Mouse (Mus musculus) layer of hippocampus, adult 2 months (tissue): ENCODE data around the gene Dhrs7. TPM values are rescaled to one million over a fixed set of nuclear protein-coding genes. Genes with fewer than 3 reads are reported as not detected.
A peak's percentile ranks its signal among the peaks of the same experiment; 100 is the strongest.
"Not testable (repeated sequence)": the region's sequence is repeated elsewhere in the genome, so short reads cannot be mapped to it uniquely, and the experiment has no call there.

Source experiments
- DNase-seq, 2 experiments: peaks; one replicate each; pipeline ENCODE4 v3.0.0; 2022; ENCODE audit warnings: low spot score in 2 of 2
- H3K27ac ChIP-seq: fragments of 200-600 bp; 2 replicates; pipeline ENCODE4 v1.8.1; 2022
- H3K4me3 ChIP-seq: fragments of 200-600 bp; 2 replicates; pipeline ENCODE4 v1.8.1; 2022; ENCODE audit warnings: mild to moderate bottlenecking
- CTCF ChIP-seq: fragments of 200-600 bp; conservative IDR thresholded peaks from 2 replicates; pipeline ENCODE4 v1.8.1; 2022; ENCODE audit warnings: antibody characterized with exemption, mild to moderate bottlenecking, moderate library complexity
- long read RNA-seq, 2 experiments: library from polyadenylated mRNA; stranded (forward); transcript quantifications; one replicate each; pipeline ENCODE4 v2.0.0; 2021; ENCODE audit warnings: borderline mapping rate in 2 of 2
- total RNA-seq, 2 experiments: library from RNA; stranded (reverse); gene quantifications; 2 replicates each; pipeline ENCODE4 v1.2.3; 2021

The Dhrs7 gene
- total RNA-seq, result 10 to 100 TPM; 43.7 to 48.1 TPM
- long read RNA-seq, experiment 1, transcript Dhrs7-201 (7 exons, 1,385 nt), result major isoform, 30 of 34 reads
- long read RNA-seq, experiment 1, partial matches to known transcripts, result 1 of 34 reads
- long read RNA-seq, experiment 1, other reads (novel, unspliced or antisense), result 2 of 34 reads
- long read RNA-seq, experiment 2, transcript Dhrs7-201 (7 exons, 1,385 nt), result major isoform, 53 of 56 reads
- long read RNA-seq, experiment 2, partial matches to known transcripts, result 0 of 56 reads
- long read RNA-seq, experiment 2, other reads (novel, unspliced or antisense), result 3 of 56 reads

DNA sequence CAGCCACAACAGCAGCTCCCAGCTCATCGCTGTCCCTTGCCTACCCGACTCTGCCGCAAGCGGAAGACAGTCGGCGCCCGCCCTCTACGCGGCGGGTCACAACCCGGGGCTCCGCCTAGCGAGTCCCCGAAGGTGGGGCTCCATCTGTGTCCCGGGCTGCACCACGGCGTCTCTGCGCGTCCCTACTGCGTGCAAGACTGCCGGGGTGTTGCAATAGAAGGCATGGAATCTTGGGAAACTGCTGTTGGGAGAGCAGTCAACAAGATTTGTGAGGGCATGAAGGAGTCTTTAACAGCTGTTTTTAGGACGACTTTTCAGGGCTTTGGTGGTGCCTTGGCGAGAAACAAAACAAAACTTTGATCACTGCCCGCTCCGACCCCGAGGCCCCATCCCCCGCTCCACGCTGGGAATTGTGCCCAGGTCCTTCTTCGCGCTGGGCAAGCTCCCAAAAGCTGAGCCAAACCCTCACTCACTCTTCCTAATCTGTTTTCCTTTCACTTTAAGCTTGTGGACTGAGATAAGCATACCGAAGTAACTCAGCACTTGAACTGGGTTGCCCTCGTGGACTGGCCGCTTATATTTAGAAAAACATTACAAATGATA lies at the start of gene Dhrs7:
Dhrs7 (minus strand) TSS at position 175 of the 603 bp plus-strand sequence.
- peak; percentile 78 to 81 for DNase-seq
- Histone ChIP-seq H3K27ac (peak within 1 kb of the TSS; percentile 88), H3K4me3 (peak within 1 kb of the TSS; percentile 90)
- peak; percentile 65 for TF ChIP-seq CTCF

DNA sequence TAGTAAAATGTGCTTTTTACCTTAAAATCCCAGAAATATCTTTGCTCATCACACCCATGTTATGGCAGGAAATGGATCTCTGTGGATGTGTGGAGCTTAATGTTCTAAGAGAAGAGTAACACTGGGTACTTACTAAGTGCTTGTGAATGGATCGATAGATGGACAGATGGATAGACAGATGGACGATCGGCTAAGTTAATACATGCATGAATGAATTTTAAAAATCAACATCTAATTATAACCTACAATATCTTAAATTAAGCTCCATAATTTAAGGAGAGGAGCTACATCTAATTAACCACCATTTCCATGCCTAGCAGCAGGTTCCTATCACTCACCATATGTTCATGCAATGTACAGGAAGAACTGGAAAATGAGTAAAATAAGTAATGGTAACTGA lies 45.3 kb upstream of the Dhrs7 start:
- TF ChIP-seq CTCF, result no peak
- Histone ChIP-seq H3K27ac (no peak overlapping the region), H3K4me3 (no peak overlapping the region)
- peak; percentile 13 to 49 for DNase-seq

DNA sequence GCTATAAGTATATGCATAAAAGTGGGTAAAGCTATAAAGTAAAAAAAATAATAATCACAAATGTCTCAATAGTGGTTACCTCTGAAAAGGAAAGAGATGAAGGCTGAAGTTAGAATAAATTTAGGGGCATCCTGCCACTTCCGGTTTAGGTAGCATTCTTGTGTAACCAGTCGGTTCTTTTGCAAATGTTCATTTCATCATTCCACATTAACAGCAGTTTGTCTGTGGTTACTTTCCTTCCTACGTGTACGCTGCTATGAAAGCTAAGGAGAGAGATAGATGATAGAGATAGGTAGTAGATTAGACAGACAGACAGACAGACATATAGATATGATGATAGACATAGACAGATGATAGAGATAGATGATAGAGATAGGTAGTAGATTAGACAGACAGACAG lies 39.4 kb upstream of the Dhrs7 start:
- Histone ChIP-seq H3K4me3 (no peak overlapping the region), H3K27ac (no peak overlapping the region)
- no peak for TF ChIP-seq CTCF
- DNase-seq, result no peak

DNA sequence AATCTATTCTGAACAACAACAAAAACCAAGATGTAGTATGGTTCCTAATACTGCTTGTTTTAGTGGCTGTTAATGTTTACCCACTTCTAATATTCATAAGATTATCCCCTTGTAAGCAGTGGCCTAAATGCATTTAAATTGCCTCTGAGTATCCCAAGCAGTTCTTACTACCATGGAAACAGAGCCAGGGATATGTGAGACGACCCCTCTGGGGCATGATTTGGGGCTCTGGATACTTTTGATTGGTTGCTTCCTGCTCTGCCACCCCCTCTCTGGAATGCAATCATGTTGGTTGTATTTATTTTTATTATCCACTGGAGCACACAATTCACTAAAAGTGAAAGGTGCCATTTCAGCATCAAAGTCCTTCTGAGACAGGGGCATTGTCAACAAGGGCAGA lies 35.3 kb upstream of the Dhrs7 start:
- Histone ChIP-seq H3K27ac (no peak overlapping the region), H3K4me3 (no peak overlapping the region)
- DNase-seq, result no peak
- no peak for TF ChIP-seq CTCF

DNA sequence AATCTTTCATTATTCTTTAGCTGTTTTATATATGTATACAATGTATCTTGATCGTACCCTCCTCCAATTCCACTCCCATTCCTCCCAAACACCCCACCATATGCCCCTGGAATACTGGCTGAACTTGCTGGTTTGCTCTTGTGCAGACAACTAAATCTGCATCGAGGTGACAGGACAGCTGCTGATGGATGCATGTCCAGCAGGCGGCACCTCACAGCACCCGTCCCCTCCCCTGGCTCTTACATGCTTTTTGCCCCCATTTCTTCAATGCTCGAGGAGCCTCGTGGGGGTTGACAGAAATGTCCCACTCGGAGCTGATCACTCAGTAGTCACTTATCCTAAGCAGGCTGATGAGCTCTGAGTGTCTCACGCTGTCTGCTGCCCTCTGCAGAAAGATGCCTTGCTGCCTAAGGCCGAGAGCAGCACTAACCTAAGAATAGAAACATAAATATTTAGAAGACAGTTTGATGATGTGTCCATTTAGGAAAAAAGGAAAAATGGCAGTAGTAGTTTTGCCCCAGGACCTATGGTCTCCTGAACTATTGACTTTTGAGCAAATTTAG lies 30.3 kb upstream of the Dhrs7 start:
- DNase-seq, result no peak
- H3K27ac ChIP-seq, result no peak overlapping the region

DNA sequence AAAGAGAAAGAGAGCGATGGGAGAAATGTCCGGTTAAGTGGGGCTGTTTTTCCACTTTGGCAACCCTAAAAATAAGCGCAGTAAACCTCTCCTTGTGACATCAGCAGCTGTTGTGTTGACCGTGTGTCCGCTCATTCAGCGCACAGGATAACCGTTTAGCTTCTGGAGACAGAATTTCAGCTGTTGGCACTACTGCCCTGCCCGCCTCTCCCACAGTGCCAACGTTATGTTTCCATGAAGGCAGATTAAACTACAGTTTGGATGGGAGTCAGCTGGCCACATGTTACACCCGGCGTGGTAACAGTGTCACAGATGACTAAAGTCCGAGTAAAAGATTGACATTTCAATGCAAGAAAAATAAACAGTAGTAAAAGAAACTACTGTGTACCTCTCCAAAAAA lies 29.7 kb upstream of the Dhrs7 start:
- Histone ChIP-seq H3K4me3 (peak overlapping the region; percentile 31), H3K27ac (no peak overlapping the region)
- no peak for TF ChIP-seq CTCF

More for the DNA sequence above, 30.3 kb upstream of the Dhrs7 start:
- no peak overlapping the region for H3K4me3 ChIP-seq
- TF ChIP-seq CTCF, result peak; percentile 47

DNA sequence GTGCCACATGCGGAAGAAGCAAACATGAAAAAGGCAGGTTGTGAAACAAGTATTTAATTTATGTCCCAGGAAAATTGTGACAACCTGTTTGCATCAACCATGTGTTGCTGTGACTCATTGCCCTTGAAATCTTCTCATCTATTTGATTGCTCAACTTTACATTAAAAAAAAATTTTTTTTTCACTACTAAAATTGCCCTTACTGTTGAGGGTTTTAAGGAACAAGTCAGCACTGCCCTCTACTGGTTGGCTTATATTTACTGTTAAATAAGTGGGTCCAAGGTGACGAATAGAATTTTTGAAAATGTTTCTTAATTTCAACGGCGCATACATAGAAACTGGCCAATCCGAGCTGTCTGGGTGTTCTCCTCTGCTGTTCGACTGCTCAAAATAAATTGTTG lies 29.2 kb upstream of the Dhrs7 start:
- peak; percentile 16 to 43 for DNase-seq
- no peak overlapping the region for H3K27ac ChIP-seq
- TF ChIP-seq CTCF, result peak; percentile 85
- H3K4me3 ChIP-seq, result peak overlapping the region; percentile 31; the same call in 1 of the 2 replicates

More for the DNA sequence above, 29.7 kb upstream of the Dhrs7 start:
- no peak for DNase-seq

DNA sequence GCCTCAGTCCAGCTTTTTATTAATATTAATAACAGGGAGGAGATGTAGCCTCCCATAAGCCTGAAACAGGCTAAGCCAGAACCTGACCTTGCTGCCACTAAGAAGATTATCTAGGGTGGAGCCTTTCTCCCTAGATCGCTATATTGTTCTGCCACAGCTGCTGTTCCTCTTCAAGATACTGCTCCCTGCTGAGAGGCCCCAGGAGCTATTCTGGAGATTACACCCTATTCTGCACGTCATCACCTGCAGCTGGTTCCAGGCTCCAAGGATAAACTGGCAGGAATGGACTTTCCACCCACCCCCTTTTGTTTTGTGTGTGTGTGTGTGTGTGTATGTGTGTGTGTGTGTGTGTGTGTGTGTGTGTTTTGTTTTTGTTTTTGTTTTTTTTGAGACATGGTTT lies 23.6 kb upstream of the Dhrs7 start:
- not testable (repeated sequence) for DNase-seq, H3K27ac ChIP-seq, H3K4me3 ChIP-seq

DNA sequence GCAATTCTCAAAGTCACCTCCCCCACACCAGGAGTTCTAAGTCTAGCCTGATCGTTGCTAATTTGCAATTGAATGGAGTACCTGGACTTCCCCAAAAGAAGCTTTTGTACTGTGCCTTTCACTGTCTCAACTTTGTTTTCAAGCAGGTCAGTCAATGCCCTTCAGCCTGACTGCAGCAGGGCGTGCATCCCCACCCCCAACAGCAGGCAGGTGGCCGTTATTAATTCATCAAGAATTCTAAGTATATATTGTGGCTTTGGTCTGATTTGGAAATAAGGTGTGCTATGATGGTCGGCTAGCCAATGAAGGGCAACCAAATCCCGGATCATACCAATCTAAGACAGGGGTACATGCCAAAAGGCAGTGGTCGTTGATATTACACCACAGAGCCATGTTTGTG lies 23.0 kb upstream of the Dhrs7 start:
- not testable (repeated sequence) for H3K4me3 ChIP-seq, H3K27ac ChIP-seq, DNase-seq

DNA sequence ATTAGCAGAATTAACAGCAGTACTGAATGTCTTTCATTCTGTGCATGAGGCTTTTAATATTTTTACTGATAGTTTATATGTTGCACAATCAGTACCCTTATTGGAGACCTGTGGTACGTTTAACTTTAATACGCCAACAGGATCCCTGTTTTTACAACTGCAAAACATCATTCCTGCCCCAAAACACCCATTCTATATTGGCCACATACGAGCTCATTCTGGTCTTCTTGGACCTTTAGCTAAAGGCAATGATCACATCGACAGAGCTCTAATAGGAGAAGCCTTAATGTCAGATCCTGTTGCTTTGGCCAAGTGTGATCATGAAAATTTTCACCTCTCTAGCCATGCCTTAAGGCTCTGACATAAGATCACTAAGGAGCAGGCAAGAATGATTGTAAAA lies 21.9 kb upstream of the Dhrs7 start:
- not testable (repeated sequence) for H3K27ac ChIP-seq, DNase-seq, H3K4me3 ChIP-seq

DNA sequence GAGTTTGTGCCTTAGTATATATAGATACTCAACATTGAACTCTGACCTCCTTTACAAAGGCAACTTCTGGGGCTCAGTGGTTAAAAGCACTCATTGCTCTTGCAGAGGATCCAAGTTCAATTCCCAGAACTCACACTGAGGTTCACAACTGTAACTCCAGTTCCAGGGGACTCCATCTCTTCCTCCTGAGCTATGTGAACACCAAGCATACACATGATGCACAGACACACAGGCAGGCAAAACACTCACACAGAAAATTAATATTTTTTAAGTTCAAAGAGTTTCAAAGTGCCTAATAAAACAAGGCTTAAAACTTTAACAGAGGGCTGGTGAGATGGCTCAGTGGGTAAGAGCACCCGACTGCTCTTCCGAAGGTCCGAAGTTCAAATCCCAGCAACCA lies 18.9 kb upstream of the Dhrs7 start:
- H3K4me3 ChIP-seq, result no peak overlapping the region
- H3K27ac ChIP-seq, result no peak overlapping the region
- no peak for DNase-seq
- TF ChIP-seq CTCF, result no peak

DNA sequence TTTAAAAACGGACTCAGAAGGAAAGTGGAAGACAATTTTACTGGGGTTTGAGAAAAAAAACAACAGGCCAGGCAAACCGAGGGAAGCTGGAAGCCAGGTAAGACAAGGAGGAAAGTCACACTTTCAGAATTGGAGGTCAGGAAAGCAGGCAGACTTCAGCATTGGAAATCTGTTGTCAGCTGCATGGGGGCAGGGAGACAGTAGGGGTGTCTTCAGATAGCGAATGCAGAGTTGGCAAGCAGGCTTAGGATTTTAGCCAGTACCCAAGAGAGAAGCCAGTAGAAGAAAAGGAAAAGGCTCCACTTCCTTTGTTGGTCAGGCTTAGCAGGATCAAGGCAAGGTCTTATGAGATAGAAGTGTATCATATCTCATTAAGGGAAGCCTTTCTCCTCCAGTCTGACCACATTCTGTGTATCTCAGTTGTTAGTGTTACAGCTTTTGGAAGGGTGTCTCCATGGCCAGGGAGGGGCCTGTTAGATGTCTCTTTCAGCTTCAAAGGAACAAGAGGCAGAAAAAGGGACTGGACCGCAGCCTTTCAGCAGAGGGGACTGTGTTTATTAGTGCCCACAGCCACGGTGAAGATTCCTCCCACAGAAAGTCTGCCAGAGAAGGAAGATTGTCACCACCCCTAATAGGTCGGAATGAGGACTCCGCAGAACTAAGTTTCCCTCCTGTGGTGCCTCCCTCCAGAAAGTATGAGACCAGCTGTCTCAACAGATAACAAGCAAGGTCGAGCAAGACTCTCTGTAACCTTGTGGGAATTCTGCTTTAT lies 18.0 kb upstream of the Dhrs7 start:
- H3K4me3 ChIP-seq, result no peak overlapping the region
- H3K27ac ChIP-seq, result no peak overlapping the region
- TF ChIP-seq CTCF, result no peak
- no peak for DNase-seq

DNA sequence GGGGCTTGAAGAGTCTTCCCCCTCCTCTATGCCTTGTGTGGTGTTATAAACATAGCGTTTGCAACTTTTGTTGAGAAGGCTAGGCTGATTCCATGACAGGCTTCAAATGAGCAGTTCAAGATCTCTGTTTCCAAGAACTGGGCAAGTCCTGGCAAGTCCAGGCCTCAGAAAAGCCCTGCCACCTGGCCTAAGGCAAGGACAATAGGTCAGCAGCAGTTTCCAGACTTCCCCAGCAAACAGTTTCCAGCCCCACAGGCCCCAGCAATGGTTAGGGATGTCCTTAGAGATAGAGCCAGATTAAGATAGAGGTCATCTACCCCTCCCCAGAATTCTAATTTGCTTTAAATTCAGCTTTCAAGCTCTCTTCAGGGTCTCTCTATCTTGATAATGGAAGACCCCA lies 17.2 kb upstream of the Dhrs7 start:
- no peak overlapping the region for H3K4me3 ChIP-seq
- no peak for TF ChIP-seq CTCF
- H3K27ac ChIP-seq, result no peak overlapping the region
- no peak for DNase-seq
